ENCODE assay signal across 10 mouse cellular contexts in genomic region chr2:33916603-33917002, GRCm38 (mm10). TPM values are rescaled to one million over a fixed set of nuclear protein-coding genes. Genes with fewer than 3 reads are reported as not detected.
DNase-seq lines count a peak whose midpoint lies in the region; ATAC-seq and TF ChIP-seq lines count a peak whose summit lies in the region.
"Had no signal": no experiment of that assay in that cellular context is flagged by ENCODE, and none has a peak within 500 bp of the region (broad histone marks: within the 10 kb centered on the region; RNA-seq: fewer than 3 reads in every experiment).

No protein-coding gene starts in this region.

- TF ChIP-seq CTCF in lung, embryonic 14.5 days (IDR thresholded peaks at IDR 0.05; ENCODE audit: low read depth), result no peak

- no peaks in the 10 kb centered on the region for H3K9me3 ChIP-seq in lung, embryonic 14.5 days (ENCODE audit: low read depth, low read length)
- H3K9me3 ChIP-seq in embryonic facial prominence, embryonic 10.5 days, result no peaks in the 10 kb centered on the region
- no peaks in the 10 kb centered on the region for H3K9me3 ChIP-seq in forebrain, embryonic 14.5 days (replicated peaks; ENCODE audit: control insufficient read depth, low read length)
- H3K9me3 ChIP-seq in limb, embryonic 10.5 days (replicated peaks), result no peaks in the 10 kb centered on the region

- 68% methylated on average over 11 of the region's 11 CpGs for WGBS in lung, embryonic 14.5 days
- 34% methylated on average over 11 of the region's 11 CpGs for WGBS in embryonic facial prominence, embryonic 10.5 days
- WGBS in forebrain, embryonic 14.5 days, result 19% methylated on average over 11 of the region's 11 CpGs
- 85% methylated on average over 11 of the region's 11 CpGs for WGBS in limb, embryonic 10.5 days

- no peak overlapping the region for H3K9ac ChIP-seq in lung, embryonic 14.5 days
- no peak overlapping the region for H3K9ac ChIP-seq in forebrain, embryonic 14.5 days (ENCODE audit: low read length)

- no peaks in the 10 kb centered on the region for H3K36me3 ChIP-seq in lung, embryonic 14.5 days (ENCODE audit: insufficient read depth)
- H3K36me3 ChIP-seq in embryonic facial prominence, embryonic 10.5 days (replicated peaks), result no peaks in the 10 kb centered on the region
- H3K36me3 ChIP-seq in forebrain, embryonic 14.5 days (ENCODE audit: control insufficient read depth, insufficient read depth, low read length), result no peaks in the 10 kb centered on the region
- H3K36me3 ChIP-seq in limb, embryonic 10.5 days, result no peaks in the 10 kb centered on the region

- ATAC-seq in lung, embryonic 14.5 days (ENCODE audit: insufficient read depth), result no peak
- ATAC-seq in forebrain, embryonic 14.5 days, result 0 out of 2 replicates have a peak, but pooled peaks have one; percentile 37
- ATAC-seq in monocyte, adult 5-6 weeks (replicated peaks; ENCODE audit: insufficient number of reproducible peaks, low FRiP score, low TSS enrichment, poor library complexity, severe bottlenecking), result no peak

- peaks cover 10% of the 10 kb centered on the region; the same call in 1 of the 2 replicates for H3K4me1 ChIP-seq in lung, embryonic 14.5 days (ENCODE audit: insufficient read depth)
- peaks cover 33% of the 10 kb centered on the region for H3K4me1 ChIP-seq in embryonic facial prominence, embryonic 10.5 days
- no peaks in the 10 kb centered on the region for H3K4me1 ChIP-seq in forebrain, embryonic 14.5 days (ENCODE audit: control insufficient read depth, insufficient read depth, low read length)
- peaks cover 48% of the 10 kb centered on the region for H3K4me1 ChIP-seq in limb, embryonic 10.5 days

- peak overlapping the region; percentile 75 for H3K27ac ChIP-seq in lung, embryonic 14.5 days (ENCODE audit: low read depth)
- H3K27ac ChIP-seq in embryonic facial prominence, embryonic 10.5 days (replicated peaks), result peak overlapping the region; percentile 35; the same call in 1 of the 2 replicates
- no peak overlapping the region for H3K27ac ChIP-seq in forebrain, embryonic 14.5 days (ENCODE audit: low read depth, low read length)
- H3K27ac ChIP-seq in limb, embryonic 10.5 days, result peak overlapping the region; percentile 42; the same call in 1 of the 2 replicates

- no peaks in the 10 kb centered on the region for H3K27me3 ChIP-seq in lung, embryonic 14.5 days (ENCODE audit: insufficient read depth, low read length)
- peaks cover 25% of the 10 kb centered on the region for H3K27me3 ChIP-seq in embryonic facial prominence, embryonic 10.5 days (replicated peaks; ENCODE audit: low read depth, poor library complexity, severe bottlenecking)
- H3K27me3 ChIP-seq in forebrain, embryonic 14.5 days (replicated peaks; ENCODE audit: control insufficient read depth, insufficient read depth, low read length), result no peaks in the 10 kb centered on the region; the same call in 1 of the 2 replicates
- H3K27me3 ChIP-seq in limb, embryonic 10.5 days (ENCODE audit: low read depth, poor library complexity, severe bottlenecking), result peaks cover 19% of the 10 kb centered on the region

- no peak overlapping the region for H3K4me3 ChIP-seq in lung, embryonic 14.5 days (ENCODE audit: low read depth, low read length)
- H3K4me3 ChIP-seq in embryonic facial prominence, embryonic 10.5 days, result no peak overlapping the region
- no peak overlapping the region for H3K4me3 ChIP-seq in forebrain, embryonic 14.5 days (ENCODE audit: low read depth, low read length)
- no peak overlapping the region for H3K4me3 ChIP-seq in limb, embryonic 10.5 days
- H3K4me3 ChIP-seq: left cerebral cortex, adult 2 months had no signal

- DNase-seq in lung, embryonic 14.5 days, result peak; percentile 50
- DNase-seq in lung, postnatal 10 days, result no peak
- DNase-seq in embryonic facial prominence, embryonic 10.5 days (ENCODE audit: low spot score), result peak; percentile 26
- peak; percentile 66 for DNase-seq in forebrain, embryonic 14.5 days (ENCODE audit: low spot score)
- no peak for DNase-seq in limb, embryonic 10.5 days (ENCODE audit: low spot score)
- no peak for DNase-seq in adrenal gland, postnatal 36 days
- DNase-seq in spleen, adult 18-20 months, result no peak
- DNase-seq: lung, postnatal 4 days had no signal

- H3K4me2 ChIP-seq in lung, embryonic 14.5 days, result no peak overlapping the region
- H3K4me2 ChIP-seq in forebrain, embryonic 14.5 days (ENCODE audit: low read length), result no peak overlapping the region

RNA-seq across cellular contexts. Expression of gene Mvb12b, which starts 28.9 kb away (rescaled TPM):
- 20.7 and 24.8 TPM in 2 replicates for polyA plus RNA-seq in lung, embryonic 14.5 days (2014; fragmentation: Nextera tagmentation; extraction: Ambion mirVana)
- 14.4 and 16.1 TPM in 2 replicates for polyA plus RNA-seq in embryonic facial prominence, embryonic 10.5 days (2016; fragmentation: Nextera tagmentation; extraction: Ambion mirVana)
- 49.5 and 52.2 TPM in 2 replicates for polyA plus RNA-seq in forebrain, embryonic 14.5 days (2014; fragmentation: Nextera tagmentation; extraction: Ambion mirVana)
- 15.0 and 17.5 TPM in 2 replicates for polyA plus RNA-seq in limb, embryonic 10.5 days (2016; fragmentation: Nextera tagmentation; extraction: Ambion mirVana)
- total RNA-seq in adrenal gland, postnatal 36 days (2021), result 10 to 100 TPM; 19.7 to 22.7 TPM
- 1.9 to 11.9 TPM (median 6.7 TPM) in 3 replicates for total RNA-seq in monocyte, adult 5-6 weeks (2017)

Comparison
In these comparisons a context has a peak if more than half of its experiments do, and no peak if none do; other contexts are left out.
1. DNase-seq: peak in lung, embryonic 14.5 days (single experiment), embryonic facial prominence, embryonic 10.5 days (single experiment) and forebrain, embryonic 14.5 days (single experiment); none in lung, postnatal 10 days (single experiment), limb, embryonic 10.5 days (single experiment), adrenal gland, postnatal 36 days (0 of 2) and spleen, adult 18-20 months (0 of 2).